Mouse (Mus musculus): ENCODE results near the gene Phykpl. TPM values are rescaled to one million over a fixed set of nuclear protein-coding genes. Genes with fewer than 3 reads are reported as not detected.
"Not testable (repeated sequence)": the region's sequence is repeated elsewhere in the genome, so short reads cannot be mapped to it uniquely, and the experiment has no call there.

The Phykpl gene
- polyA plus RNA-seq, 1 experiment from 2014 or later, result 11.0 TPM

DNA sequence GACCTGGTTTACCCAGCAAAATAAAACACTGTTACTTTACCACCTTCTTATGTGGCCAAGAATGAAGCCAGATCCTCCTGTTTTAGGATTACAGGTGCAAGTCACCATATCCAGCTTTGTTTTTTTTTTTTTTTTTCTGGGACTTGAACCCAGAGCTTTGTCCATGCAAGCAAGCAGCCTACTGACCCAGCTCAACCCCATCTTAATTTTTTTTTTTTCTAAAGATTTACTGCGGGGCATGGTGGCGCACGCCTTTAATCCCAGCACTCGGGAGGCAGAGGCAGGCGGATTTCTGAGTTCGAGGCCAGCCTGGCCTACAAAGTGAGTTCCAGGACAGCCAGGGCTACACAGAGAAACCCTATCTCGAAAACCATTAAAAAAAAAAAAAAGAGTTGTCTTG is 31.6 kb downstream of the Phykpl start:
- not testable (repeated sequence) for H3K4me1 ChIP-seq (ENCODE audit: control insufficient read depth, insufficient read depth, low read length); H3K27me3 ChIP-seq (ENCODE audit: control insufficient read depth, insufficient read depth, low read length); DNase-seq (ENCODE audit: low spot score); H3K9ac ChIP-seq (ENCODE audit: low read length); H3K27ac ChIP-seq (ENCODE audit: low read depth, low read length); ATAC-seq (ENCODE audit: insufficient read depth, low FRiP score, low TSS enrichment); H3K9me3 ChIP-seq (ENCODE audit: control insufficient read depth, low read length); H3K36me3 ChIP-seq (ENCODE audit: control insufficient read depth, insufficient read depth, low read length)
- 93% methylated on average over 7 of the region's 7 CpGs for WGBS
- peak overlapping the region; percentile 56 for H3K4me2 ChIP-seq (ENCODE audit: low read depth)
- H3K4me3 ChIP-seq (ENCODE audit: low read depth, low read length), result peak overlapping the region; percentile 11; the same call in 1 of the 2 replicates

DNA sequence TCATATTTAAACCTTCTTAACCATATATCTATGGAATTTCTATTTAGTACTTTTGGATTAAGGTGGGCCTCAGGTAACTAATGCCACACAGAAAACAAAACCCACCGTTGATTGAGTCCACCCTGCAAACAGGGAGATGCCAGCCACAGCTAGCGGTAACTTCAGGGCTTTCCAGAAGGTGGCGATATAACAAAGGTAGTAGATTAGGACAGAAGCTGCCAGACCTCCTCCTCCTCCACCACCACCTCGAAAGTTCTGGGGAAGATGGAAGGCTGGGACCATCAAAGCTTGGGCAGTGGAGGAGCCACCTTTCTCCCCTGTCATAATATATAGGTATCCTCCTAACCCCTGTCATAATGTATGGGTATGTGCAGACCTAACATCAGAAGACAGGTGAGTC is 33.1 kb downstream of the Phykpl start:
- no peak overlapping the region for H3K4me3 ChIP-seq (ENCODE audit: low read depth, low read length)
- no peak overlapping the region for H3K4me2 ChIP-seq (ENCODE audit: low read depth)
- no peaks in the 10 kb centered on the region; the same call in 1 of the 2 replicates for H3K36me3 ChIP-seq (ENCODE audit: control insufficient read depth, insufficient read depth, low read length)
- no peaks in the 10 kb centered on the region for H3K9me3 ChIP-seq (ENCODE audit: control insufficient read depth, low read length)
- H3K27me3 ChIP-seq (ENCODE audit: control insufficient read depth, insufficient read depth, low read length), result no peaks in the 10 kb centered on the region
- ATAC-seq (ENCODE audit: insufficient read depth, low FRiP score, low TSS enrichment) (no peak), DNase-seq (ENCODE audit: low spot score) (peak; percentile 57)
- H3K4me1 ChIP-seq (ENCODE audit: control insufficient read depth, insufficient read depth, low read length), result peaks cover 11% of the 10 kb centered on the region
- H3K9ac ChIP-seq (ENCODE audit: low read length), result no peak overlapping the region
- no peak overlapping the region for H3K27ac ChIP-seq (ENCODE audit: low read depth, low read length)
- 8% methylated on average over 4 of the region's 4 CpGs for WGBS

DNA sequence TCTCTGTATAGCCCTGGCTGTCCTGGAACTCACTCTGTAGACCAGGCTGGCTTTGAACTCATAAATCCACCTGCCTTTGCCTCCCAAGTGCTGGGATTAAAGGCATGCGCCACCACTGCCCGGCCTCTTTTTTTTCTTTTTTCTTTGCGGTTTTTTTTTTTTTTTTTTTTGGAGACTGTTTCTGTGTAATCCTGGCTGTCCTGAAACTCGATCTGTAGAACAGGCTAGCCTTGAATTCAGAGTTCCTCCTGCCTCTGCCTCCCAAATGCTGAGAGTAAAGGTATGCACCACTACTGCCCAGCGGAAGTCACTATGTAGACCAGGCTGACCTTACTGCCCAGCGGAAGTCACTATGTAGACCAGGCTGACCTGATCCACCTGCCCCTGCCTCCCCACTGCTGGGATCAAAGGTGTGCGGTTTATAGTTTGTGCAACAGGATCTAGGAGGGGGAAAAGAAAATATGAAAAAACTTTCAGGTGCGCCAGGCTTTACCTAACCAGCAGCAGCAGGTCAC is 34.4 kb downstream of the Phykpl start:
- Histone ChIP-seq H3K4me2 (ENCODE audit: low read depth) (peak overlapping the region; percentile 85), H3K9ac (ENCODE audit: low read length) (peak overlapping the region; percentile 18; the same call in 1 of the 2 replicates), H3K27me3 (ENCODE audit: control insufficient read depth, insufficient read depth, low read length) (no peaks in the 10 kb centered on the region), H3K4me3 (ENCODE audit: low read depth, low read length) (peak overlapping the region; percentile 88), H3K9me3 (ENCODE audit: control insufficient read depth, low read length) (no peaks in the 10 kb centered on the region), H3K4me1 (ENCODE audit: control insufficient read depth, insufficient read depth, low read length) (peaks cover 11% of the 10 kb centered on the region), H3K36me3 (ENCODE audit: control insufficient read depth, insufficient read depth, low read length) (peaks cover 6% of the 10 kb centered on the region), H3K27ac (ENCODE audit: low read depth, low read length) (no peak overlapping the region)
- DNase-seq (ENCODE audit: low spot score), result no peak
- peak; percentile 52 for ATAC-seq (ENCODE audit: insufficient read depth, low FRiP score, low TSS enrichment)
- 54% methylated on average over 8 of the region's 8 CpGs for WGBS

DNA sequence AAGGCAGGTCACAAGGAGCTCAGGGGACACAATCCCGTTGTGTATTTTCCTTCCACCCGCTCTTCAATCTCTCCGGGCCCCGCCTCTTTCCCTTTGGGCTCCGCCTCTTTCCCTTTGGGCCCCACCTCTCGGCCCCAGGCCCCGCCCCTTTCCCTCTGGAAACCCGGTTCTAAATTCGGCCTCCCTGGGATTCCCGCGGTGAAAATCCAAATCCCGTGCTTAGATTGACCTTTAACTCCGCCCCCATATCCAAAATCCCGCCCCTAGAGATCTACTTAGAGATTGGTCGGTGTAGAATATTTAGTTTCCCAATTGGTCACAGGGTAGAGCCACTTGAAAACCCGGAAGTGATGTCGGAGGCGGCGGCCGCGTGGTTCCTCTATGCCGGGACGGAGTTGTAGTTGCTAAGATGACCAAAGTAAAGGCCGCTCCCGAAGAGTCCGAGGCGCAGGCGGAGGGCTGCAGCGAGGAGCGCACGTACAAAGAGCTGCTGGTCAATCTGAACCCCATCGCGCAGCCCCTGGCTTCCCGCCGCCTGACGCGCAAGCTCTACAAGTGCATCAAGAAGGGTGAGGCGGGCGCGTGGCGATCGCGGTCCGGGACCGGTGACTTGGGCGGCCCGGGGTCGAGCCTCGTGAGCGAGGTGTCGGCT is 35.0 kb downstream of the Phykpl start, which contains the start of gene Nhp2:
Nhp2 (plus strand) TSS at position 327 of the 652 bp plus-strand sequence.
- 0 out of 2 replicates have a peak within 1 kb of the TSS, but pooled peaks have one; percentile 54 for H3K27ac ChIP-seq (ENCODE audit: low read depth, low read length)
- under 1% methylated on average over 51 of the region's 51 CpGs for WGBS
- peak; percentile 94 for ATAC-seq (ENCODE audit: insufficient read depth, low FRiP score, low TSS enrichment)

DNA sequence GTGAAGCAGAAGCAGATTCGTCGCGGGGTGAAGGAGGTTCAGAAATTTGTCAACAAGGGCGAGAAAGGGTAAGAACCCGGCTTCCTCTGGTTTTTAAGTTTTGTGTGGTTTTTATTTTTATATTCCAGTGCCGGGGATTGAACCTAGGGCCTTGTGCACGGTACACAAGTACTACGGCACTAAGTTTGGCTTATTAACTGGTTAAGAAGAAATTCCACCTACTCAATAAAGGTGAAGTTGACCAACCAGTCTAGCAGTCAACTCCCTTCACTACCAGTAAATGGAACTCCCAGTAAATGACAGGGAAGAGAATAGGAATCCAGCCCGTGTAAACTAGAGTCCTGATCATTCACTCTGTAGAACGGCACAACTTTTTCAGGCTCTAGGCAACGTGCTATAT is 35.5 kb downstream of the Phykpl start:
- H3K27me3 ChIP-seq (ENCODE audit: control insufficient read depth, insufficient read depth, low read length), result no peaks in the 10 kb centered on the region
- H3K27ac ChIP-seq (ENCODE audit: low read depth, low read length), result no peak overlapping the region
- peak overlapping the region; percentile 85 for H3K4me2 ChIP-seq (ENCODE audit: low read depth)
- ATAC-seq (ENCODE audit: insufficient read depth, low FRiP score, low TSS enrichment) (no peak), DNase-seq (ENCODE audit: low spot score) (no peak)
- WGBS, result 3% methylated on average over 11 of the region's 11 CpGs
- H3K36me3 ChIP-seq (ENCODE audit: control insufficient read depth, insufficient read depth, low read length), result peaks cover 14% of the 10 kb centered on the region
- no peaks in the 10 kb centered on the region for H3K9me3 ChIP-seq (ENCODE audit: control insufficient read depth, low read length)
- peaks cover 11% of the 10 kb centered on the region for H3K4me1 ChIP-seq (ENCODE audit: control insufficient read depth, insufficient read depth, low read length)
- peak overlapping the region; percentile 89 for H3K9ac ChIP-seq (ENCODE audit: low read length)
- peak overlapping the region; percentile 88 for H3K4me3 ChIP-seq (ENCODE audit: low read depth, low read length)

More for the DNA sequence above, 35.0 kb downstream of the Phykpl start, which contains the start of gene Nhp2:
- H3K9ac ChIP-seq (ENCODE audit: low read length), result peak within 1 kb of the TSS; percentile 89
- peak within 1 kb of the TSS; percentile 88 for H3K4me3 ChIP-seq (ENCODE audit: low read depth, low read length)
- peak within 1 kb of the TSS; percentile 85 for H3K4me2 ChIP-seq (ENCODE audit: low read depth)
- DNase-seq (ENCODE audit: low spot score), result peak; percentile 96
- H3K9me3 ChIP-seq (ENCODE audit: control insufficient read depth, low read length), result no peaks in the 10 kb centered on the region
- no peaks in the 10 kb centered on the region for H3K27me3 ChIP-seq (ENCODE audit: control insufficient read depth, insufficient read depth, low read length)
- peaks cover 12% of the 10 kb centered on the region for H3K36me3 ChIP-seq (ENCODE audit: control insufficient read depth, insufficient read depth, low read length)
- peaks cover 11% of the 10 kb centered on the region for H3K4me1 ChIP-seq (ENCODE audit: control insufficient read depth, insufficient read depth, low read length)

DNA sequence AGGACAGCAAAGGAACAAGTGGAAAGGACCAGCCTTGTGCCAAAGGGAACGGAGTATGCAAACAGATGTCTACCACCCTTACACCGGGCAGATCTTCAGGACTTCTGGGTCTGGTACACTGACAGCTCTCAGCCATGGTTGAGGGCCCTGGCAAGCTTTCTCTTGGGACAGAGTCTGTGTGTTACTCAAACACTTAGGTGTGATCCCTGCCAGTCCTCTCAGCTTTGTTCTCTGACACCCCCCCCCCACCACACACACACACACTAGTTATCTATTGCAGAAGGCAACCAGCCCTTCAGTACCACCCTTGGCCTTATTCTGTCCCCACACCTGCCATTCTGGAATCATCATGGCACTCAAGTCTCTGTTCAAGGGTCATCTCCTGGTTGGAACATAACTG is 37.2 kb downstream of the Phykpl start:
- H3K9me3 ChIP-seq (ENCODE audit: control insufficient read depth, low read length), result no peaks in the 10 kb centered on the region

DNA sequence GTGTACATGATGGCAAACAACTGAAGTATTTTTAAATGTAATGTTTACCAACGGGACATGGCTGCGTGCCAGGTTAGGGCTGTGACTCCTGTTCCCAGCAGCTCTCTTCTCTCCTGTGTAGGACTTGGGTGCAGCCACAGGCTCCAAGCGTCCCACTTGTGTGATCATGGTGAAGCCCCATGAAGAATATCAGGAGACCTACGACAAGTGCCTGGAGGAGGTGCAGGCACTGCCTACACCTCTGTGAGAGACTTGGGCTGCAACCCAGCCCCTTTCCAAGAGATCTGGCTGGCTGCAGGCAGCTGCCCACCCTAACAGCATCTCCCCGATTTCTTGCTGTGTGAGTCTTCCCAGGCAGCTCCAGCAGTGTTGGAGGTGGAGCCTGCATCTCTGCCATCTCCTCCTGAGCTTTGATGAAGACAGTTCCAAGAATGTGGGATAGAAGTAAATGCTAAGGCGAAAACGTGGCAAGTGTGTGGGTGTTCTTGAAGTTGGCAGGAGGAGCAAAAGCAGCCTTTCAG is 38.5 kb downstream of the Phykpl start:
- Histone ChIP-seq H3K4me2 (ENCODE audit: low read depth) (no peak overlapping the region), H3K4me1 (ENCODE audit: control insufficient read depth, insufficient read depth, low read length) (peaks cover 11% of the 10 kb centered on the region), H3K27ac (ENCODE audit: low read depth, low read length) (no peak overlapping the region), H3K9ac (ENCODE audit: low read length) (no peak overlapping the region), H3K9me3 (ENCODE audit: control insufficient read depth, low read length) (no peaks in the 10 kb centered on the region), H3K4me3 (ENCODE audit: low read depth, low read length) (no peak overlapping the region), H3K27me3 (ENCODE audit: control insufficient read depth, insufficient read depth, low read length) (no peaks in the 10 kb centered on the region), H3K36me3 (ENCODE audit: control insufficient read depth, insufficient read depth, low read length) (peaks cover 23% of the 10 kb centered on the region)
- WGBS, result 92% methylated on average over 7 of the region's 7 CpGs
- no peak for ATAC-seq (ENCODE audit: insufficient read depth, low FRiP score, low TSS enrichment)
- DNase-seq (ENCODE audit: low spot score), result no peak

More for the DNA sequence above, 37.2 kb downstream of the Phykpl start:
- Histone ChIP-seq H3K27ac (ENCODE audit: low read depth, low read length) (no peak overlapping the region), H3K27me3 (ENCODE audit: control insufficient read depth, insufficient read depth, low read length) (no peaks in the 10 kb centered on the region), H3K4me1 (ENCODE audit: control insufficient read depth, insufficient read depth, low read length) (peaks cover 11% of the 10 kb centered on the region), H3K4me3 (ENCODE audit: low read depth, low read length) (no peak overlapping the region), H3K36me3 (ENCODE audit: control insufficient read depth, insufficient read depth, low read length) (peaks cover 18% of the 10 kb centered on the region), H3K4me2 (ENCODE audit: low read depth) (no peak overlapping the region), H3K9ac (ENCODE audit: low read length) (no peak overlapping the region)
- ATAC-seq (ENCODE audit: insufficient read depth, low FRiP score, low TSS enrichment) (no peak), DNase-seq (ENCODE audit: low spot score) (no peak)
- WGBS, result 86% methylated on average over 2 of the region's 2 CpGs

DNA sequence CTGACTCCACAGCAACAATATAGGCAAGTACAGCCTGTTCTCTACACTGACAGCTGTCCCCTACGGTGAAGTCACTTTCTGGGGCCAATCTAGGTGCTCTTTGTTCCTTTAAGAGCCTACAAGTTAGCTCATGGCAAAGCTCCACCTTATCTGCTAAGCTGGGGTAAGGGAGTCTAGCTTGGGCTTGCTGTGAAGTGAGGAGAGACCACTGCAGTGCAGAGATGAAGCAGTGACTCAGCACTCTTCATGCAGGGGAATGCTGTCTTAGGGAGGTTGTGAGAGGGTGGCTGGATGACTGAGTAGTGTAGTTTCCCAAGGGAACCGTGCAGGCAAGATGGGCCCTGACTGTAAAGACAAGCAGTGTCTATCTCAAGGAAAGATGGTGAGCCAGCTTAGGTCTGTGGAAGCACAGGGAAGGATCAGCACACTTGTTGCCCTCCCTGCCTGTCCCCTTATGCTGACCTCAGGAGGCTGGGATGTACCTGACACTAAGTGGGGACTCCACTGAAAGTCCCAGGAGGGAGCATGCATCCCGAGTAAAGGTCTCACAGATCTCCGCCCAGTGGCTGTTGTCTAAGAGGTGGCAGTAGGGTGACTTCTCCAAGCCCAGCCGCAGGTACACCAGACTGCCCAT is 40.7 kb downstream of the Phykpl start:
- H3K4me2 ChIP-seq (ENCODE audit: low read depth), result no peak overlapping the region
- peaks cover 23% of the 10 kb centered on the region for H3K36me3 ChIP-seq (ENCODE audit: control insufficient read depth, insufficient read depth, low read length)
- no peaks in the 10 kb centered on the region for H3K27me3 ChIP-seq (ENCODE audit: control insufficient read depth, insufficient read depth, low read length)
- no peak overlapping the region for H3K9ac ChIP-seq (ENCODE audit: low read length)
- H3K9me3 ChIP-seq (ENCODE audit: control insufficient read depth, low read length), result no peaks in the 10 kb centered on the region
- 82% methylated on average over 5 of the region's 5 CpGs for WGBS
- H3K4me1 ChIP-seq (ENCODE audit: control insufficient read depth, insufficient read depth, low read length), result peaks cover 7% of the 10 kb centered on the region
- no peak overlapping the region for H3K4me3 ChIP-seq (ENCODE audit: low read depth, low read length)
- no peak overlapping the region for H3K27ac ChIP-seq (ENCODE audit: low read depth, low read length)
- ATAC-seq (ENCODE audit: insufficient read depth, low FRiP score, low TSS enrichment) (no peak), DNase-seq (ENCODE audit: low spot score) (no peak)
